Mouse (Mus musculus): ENCODE measurements around the gene Hes5. TPM values are rescaled to one million over a fixed set of nuclear protein-coding genes. Genes with fewer than 3 reads are reported as not detected.

Gene Hes5
- total RNA-seq, 2 experiments from 2014 or later, result not detected

DNA sequence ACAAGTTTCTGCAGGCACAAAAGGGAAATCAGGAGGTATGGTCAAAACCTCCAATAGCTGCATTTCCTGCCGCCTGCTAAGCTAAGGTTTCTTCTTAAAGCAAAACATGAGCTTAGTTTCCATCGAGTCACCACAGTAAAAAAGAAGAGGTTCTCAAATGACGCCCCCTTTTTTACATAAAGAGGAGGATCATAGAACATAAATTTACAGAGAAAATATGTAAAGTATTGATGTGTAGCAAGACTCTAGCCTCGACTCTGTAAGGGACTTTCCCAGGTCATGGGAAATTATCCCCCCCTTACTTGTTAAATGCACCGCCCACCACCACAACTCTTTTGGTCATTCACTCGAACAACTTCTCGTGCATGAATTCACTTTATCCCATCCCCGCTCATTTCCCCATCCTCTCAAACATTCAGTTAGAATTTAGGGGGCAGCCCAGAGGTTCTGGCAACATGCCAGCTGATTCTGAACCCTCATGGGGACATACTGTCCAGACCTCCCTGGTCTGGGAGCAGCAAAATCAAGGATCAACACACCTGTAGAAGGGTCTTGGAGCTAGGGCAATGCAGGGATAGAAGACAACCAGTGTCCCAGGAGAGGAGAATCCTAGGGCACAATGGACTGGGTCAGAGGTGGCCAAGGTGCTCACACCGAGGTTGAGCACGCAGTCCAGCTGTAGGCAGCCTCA is 17.9 kb upstream of the Hes5 start:
- no peak for DNase-seq

DNA sequence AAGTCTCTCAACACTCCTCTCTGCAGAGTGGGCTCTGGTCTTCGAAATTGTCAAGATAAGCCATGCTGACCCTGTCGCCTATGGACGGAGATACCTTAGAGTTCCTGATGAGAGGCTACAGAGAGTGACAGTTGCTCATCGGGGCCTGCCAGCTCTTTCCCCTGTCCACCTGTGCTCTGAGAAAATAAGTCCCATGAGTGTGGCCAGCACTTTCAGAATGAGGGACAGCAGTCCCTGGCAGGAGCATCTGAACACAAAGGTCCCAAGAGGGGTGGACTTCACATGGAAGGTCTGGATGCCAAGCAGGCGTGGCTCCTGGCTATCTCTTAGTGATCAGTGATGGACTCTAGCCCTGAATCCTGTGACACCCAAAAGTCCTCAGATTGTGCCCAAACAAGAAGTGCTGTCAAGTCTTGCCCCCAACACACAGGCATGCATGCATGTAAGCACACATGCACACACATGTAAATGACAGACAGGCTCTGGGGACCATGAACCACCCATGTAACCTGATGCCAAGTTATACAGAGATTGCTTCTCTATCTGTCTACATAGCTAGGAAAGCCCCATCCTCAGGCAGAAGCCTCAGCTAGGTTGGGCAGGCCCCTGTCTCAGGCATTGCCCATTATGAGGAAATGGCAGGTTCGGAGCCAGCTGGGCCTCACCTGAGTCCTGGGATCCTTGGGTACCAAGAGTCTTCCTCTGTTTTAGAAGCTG is 17.2 kb upstream of the Hes5 start:
- DNase-seq, result no peak

DNA sequence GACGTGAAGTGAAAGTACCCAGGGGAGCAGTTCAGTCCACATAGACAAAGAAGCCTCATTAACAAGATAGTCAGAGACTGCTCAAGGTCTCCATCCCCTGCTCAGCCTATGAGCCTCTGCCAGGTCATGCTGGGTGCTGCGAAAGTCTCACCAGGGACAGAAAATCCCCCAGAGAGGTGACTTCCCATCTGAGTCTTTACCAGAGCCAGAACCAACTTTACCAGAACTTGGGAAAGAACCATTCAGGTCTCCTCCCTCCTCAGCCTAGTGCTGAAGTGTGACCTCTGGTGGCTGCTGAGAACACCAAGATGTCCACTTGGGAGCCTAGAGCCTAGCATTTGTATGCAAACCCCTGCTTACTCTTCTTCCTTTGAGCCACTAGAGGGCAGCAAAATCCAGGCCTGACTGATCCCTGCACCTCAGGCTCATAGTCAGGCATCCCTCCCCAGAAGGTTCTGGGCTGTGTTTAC is 16.6 kb upstream of the Hes5 start:
- DNase-seq, result peak; percentile 79

DNA sequence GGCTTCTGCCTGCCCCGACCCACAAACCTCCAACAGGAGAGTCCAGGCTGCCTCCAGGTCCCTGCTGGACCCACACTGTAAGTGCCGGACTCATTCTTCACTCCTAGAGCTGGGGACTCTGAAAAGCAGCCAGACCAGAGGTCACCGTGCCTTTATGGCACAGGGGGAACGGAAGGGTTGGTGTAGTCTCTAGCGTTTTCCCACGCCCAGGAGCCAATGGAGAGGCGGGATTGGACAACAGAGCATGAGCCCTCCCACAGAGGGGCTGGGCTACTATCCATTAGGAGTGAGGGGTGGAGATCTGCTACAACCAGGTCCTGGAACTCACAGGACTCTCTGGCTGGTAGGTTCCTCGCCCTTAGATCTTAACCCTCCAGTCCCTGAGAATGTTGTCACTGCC is 14.4 kb upstream of the Hes5 start:
- peak; percentile 76 for DNase-seq

DNA sequence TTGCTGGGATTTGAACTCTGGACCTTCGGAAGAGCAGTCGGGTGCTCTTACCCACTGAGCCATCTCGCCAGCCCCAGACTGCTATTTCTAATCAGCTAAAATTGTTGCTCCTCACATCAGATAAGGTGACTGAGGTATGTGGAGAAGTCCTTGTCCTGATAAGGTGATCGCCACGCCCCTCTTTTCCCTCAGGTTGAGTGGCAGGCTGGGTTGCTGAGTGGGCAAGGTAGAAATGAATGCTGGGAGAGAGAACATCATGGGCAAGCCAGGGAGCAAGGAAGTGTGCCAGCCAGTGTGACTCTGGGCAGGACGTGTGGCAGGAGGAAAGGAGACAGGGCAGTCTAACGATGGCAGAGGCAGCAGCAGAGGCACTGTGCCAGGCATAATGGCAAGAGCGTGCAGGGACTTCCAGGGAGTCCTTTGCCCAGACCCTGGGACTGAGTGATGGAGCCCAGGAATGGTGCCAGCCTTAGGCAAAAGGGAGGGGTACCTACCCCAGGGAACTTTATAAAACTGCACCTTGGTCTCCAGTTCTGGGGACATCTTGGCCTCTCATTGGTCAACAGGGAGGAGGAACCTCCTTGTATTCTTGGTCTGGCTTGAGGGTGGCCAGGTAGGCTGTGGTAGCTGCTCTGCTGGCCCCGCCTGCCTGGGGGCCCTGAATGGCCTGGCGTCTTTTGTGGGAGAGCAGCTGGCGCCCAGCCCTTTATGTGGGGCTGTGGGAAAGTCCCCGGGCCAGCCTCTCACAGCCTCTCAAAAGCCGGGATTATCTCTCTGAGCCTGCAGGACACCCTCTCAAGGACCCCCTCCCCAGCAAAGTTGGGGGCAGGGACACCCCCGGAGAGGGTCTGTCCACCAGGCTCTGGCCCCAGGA is 12.4 kb upstream of the Hes5 start:
- peak; percentile 11 for DNase-seq

DNA sequence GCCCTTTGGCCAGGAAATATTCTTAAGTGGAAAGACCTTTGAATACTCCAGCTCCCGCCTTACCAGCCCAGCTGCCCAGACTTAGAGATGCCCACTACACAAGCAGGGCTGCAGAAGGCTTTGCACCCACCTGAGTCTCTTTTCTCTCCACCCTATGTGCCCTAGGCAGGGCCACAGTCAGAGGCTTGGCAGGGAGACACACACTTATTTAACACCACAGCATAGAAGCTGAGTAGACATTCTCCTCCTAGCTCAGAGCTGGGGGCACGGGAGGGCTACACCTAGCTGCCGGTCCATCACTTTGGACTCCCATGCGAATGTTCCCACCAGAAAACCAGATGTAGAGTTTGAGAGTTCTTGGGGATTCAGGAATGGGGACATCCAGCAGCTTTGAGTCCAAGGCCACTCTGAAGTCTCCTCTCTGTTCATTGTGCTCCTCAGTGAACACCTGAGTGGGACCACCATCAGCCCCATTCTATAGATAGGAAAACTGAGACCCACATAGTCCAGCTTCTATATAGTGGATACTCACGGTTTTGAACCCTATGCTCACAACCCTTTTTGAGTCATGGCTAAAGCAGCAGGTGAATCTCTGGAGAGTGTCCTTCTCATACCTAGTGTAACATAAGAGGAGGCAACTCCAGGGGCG is 11.7 kb upstream of the Hes5 start:
- no peak for DNase-seq

DNA sequence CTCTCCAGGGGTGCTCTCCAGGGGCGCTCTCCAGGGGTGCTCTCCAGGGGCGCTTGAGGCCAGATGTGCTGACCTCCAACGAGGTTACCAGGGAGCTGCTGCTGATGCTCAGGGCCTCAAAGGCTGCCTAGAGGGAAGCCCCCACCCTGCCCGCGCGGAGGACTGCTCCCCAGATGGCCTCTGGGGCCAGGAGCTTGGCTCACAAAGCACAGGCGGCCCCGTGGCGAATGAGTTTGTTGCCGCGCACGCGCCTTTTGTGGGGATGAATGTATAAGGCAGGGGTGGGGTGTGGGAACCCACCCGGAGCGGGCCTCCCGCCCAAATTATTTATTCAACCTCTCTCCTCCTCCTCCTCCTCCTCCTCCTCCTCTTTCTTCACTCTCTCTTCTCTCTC is 11.1 kb upstream of the Hes5 start:
- no peak for DNase-seq

DNA sequence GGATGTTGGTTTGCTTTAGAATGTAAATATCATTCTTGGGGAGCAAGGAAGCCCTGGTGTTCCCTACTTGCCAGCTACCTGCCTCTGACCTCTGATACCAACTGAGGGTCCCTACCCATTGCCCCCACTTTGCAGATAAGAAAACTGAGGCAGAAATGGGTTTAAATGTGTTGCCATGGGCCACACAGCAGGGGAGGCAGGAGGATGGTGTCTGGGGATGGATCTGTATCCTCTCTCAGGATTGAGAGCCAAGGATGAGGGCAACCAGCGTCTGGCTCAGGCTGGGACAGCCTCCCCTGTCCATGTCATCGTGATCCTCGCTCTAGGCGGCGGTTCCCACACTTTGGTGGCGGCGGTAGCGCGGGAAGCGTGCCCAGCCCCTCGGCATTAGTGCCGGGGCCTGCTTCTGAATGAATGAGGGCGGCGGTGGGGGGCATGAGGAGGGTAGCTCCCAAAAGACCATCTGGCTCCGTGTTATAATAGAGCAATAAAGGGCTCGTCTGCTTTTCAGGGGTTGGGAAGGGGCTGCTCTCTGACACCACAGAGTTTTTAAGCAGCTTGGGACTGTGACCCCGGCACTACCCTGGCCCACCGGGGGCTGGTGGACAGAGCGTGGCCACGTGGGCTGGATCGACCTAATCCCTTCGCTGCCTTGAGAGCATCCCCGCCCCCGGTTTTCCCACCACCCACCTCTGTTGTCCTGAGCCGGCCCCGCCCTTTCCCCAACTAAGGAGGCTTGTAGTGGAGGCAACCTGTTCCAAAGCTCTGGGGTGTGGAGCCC is 8.1 kb upstream of the Hes5 start:
- no peak for DNase-seq

DNA sequence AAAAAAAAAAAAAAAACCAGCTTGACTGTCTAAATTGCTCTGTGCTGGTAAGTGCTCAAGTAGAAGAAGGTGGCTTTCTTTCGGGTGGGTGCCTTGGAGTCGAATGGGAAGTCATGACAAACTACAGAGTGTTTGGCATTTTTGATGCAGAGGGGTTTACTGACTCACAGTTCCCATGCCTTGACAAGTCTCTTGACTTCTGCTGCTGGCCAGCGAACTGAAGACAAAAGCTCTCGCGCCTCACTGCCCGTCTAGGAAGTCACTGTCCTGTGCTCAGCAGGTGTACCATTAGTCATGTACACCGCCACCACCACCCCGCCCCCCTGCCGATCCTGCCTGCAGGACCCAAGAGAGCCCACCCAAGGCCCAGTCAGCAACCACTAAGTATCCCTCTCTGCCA is 4.1 kb upstream of the Hes5 start:
- no peak for DNase-seq

DNA sequence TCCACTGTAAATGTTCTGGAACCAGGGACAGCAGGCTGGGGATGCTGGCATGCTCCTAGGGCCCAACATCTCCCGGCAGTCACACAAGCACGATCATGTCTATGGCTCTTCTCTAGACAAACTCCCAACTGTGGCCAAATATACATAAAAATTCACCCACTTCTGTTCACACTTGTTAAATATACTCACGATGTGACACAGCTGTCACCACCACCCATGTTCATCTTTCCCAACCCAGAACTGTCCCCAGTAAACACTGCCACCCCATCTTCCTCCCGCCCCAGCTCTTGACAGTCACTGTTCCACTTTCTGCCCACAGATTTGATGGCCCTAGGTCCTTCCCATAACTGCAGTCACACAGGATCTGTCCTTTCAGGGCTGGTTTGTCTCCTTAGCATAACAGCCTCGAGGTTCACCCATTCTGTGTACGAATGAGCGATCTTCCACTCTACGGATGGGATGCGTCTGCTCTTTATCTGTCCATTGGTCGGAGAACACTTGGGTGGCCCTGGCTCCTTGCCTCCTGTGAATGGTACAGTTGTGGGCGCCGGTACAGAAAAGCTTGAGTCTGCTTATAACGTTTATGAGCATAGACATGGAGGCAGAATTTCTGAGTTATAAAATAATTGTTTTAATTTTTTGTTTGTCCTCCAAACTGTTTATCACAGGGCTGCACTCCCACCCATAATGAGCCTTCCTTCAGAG is 3.3 kb upstream of the Hes5 start:
- no peak for DNase-seq

DNA sequence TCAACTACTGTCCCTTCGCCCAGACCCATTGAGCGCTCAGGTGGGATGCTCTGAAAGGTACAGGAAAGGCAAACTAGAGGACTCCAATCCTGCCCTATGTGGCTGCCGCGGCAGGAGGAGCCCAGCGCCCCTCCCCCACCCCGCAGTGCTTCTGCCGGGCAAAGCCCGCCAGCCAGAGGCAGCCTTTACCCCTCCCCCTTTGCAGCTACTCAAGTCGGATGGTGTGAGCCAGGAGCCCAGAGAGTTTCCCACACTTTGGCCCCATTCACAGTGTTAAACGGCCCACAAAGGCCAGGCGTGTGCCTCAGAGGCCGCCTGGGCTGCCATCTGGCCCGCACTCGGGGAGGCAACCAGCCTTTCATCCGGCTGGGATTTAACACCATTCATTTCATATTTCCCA is 2.6 kb upstream of the Hes5 start:
- peak; percentile 43 for DNase-seq

DNA sequence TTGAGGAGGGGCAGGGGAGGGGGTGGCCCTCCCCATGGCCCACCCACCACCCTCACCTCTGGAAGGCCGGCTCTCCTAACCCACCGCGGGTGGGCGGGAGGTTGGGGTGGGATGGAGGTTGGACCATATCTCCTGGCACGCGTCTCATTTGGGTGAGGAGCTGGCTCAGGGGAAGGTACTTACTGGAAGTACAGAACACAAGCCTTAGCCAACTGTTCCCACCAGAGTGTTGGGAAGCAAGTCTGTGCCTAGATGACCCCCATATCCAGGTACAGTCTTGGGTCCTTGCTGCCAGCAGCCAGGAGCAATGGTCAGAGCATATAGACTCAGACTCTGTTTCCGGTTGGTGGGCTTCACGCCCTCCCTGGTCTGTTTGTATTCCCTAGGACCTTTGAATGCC is 2.1 kb upstream of the Hes5 start:
- DNase-seq, result no peak

DNA sequence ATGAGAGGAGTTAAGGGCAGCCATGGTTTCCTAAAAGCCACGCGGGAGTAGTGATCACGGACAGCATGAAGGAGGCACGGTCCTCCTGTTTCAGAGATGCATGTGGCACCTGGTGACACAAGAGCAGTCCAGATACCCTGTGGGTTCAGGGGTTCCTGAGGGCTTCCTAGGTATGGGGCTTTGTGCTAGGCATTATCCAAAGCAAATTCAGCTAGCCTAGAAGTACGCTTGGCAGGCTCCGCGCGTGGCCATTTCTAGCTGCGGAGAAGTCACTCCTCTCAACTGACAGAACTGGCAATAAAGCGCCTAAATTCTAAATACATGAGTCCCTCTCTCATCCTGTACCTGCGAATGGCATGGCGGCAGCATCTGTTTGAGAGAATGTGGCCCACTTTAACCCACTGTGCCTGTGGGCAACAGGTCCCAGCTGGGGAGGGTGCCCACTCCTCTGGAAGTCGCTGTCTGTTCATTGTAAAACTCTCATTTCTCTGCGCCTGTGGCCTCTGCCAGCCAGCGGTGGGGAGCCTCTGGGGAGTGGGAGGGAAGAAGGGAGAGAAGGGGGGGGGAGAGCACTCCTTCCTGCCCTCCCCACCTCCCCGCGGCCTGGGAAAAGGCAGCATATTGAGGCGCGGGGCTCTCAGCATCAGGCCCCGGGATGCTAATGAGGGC is 568 bp upstream of the Hes5 start:
- DNase-seq, result no peak

DNA sequence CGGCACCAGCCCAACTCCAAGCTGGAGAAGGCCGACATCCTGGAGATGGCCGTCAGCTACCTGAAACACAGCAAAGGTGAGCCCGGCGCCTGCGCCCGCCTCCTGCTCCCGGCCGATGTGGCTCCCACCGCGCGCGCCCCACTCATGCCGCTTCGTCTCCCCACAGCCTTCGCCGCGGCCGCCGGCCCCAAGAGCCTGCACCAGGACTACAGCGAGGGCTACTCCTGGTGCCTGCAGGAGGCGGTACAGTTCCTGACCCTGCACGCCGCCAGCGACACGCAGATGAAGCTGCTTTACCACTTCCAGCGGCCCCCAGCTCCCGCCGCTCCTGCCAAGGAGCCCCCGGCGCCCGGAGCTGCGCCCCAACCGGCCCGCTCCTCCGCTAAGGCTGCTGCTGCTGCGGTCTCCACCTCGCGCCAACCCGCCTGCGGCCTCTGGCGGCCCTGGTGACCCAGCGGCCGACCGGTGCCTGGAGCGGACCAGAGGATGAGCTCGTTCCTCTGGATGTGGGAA is 559 bp downstream of the Hes5 start:
- peak; percentile 49 for DNase-seq

DNA sequence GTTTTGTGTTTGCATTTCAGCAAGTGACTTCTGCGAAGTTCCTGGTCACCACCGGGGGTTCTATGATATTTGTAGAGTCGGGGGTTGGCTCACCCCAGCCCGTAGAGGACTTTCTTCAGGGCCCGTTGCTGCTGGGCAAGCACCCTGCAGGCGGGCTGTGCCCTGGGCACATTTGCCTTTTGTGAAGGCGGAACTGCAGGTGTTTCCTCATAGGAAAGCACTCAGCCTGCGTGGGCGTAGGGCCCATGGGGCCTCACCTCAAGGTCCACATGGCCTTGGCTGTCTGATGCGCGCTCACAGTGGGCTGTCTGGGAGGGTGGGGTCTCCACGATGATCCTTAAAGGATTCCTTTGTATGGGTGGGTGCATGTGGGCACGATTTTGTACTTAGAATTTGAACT is 1.2 kb downstream of the Hes5 start:
- DNase-seq, result no peak

DNA sequence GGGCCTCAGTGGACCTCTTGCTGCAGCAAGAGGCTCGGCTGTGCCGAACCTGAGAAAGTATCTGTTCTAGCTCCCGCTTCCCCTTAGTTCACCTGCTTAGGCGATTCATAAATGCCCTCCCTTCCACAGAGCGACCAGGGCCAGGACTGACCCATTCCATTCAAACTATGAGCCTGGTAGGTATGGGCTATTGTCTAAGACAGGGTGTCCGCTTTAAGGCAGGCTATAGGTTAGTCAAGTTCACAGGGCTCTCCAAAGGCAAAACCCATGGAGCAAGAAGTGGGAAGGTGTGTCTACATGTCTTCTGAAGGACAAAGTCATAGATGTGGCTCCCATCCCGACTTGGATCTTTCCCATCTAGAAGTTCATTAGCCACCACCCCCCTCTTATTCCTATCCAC is 2.0 kb downstream of the Hes5 start:
- DNase-seq, result no peak

DNA sequence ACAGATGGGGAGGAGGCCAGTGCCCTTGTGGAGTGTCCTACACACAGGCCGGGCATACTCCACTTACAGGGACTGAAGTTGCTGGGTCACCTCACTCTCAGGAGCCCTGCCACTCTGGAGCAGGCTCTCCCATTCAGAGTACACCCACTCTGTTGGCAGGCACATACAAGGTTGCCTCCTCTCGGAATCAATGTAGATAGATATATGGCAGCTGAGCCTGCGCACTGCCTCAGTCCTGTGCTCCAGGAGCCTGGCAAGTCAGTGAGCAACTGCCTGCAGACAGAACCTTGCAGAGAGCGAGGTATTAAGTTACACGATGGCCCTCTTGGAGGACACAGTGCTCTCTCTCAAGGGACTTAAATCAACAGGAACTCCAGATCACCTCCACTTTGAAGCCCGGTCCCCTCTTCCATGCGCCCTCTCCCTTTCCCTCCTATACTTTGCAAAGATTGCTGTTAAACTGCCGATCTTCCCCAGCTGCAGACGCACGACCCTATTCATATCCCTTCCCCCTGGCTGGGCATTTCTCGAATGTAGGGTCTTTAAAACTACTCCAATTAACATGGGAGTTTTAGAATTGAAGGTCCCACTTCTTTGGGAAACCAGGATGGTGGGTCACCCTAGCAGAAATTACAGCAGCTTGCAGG is 2.6 kb downstream of the Hes5 start:
- DNase-seq, result no peak

DNA sequence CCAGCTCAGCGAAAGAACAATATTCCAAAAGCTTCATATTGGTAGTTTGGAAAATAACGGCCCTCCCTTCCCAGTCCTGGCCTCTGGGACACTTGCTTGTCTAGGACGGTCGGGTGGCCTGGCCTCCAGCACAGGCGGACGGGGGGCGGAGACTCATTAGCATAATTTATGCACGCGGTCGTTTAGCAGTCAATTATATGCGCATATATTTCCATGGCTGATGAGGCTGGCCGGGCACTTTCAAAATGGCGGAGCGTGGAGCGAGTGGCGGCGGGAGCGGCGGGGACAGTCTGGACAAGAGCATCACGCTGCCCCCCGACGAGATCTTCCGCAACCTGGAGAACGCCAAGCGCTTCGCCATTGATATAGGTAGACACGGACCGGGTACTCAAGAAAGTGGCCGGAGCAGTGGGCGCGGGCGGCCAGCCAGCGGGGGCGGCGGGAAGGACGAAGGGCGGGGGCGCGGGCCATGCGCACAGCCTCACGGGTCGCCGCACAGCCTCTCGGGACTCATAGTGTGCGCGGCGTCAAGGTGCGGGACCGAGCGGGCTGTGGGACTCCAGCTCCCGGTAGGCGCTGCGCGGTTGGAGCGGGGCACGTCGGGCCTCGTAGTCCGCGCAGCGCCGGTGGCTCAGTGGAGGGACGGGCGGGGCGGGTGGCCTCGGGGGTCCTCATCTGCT is 3.3 kb downstream of the Hes5 start, which contains the start of gene Pank4:
Pank4 (plus strand) TSS at position 223 of the 680 bp plus-strand sequence.
- DNase-seq, result peak; percentile 91

DNA sequence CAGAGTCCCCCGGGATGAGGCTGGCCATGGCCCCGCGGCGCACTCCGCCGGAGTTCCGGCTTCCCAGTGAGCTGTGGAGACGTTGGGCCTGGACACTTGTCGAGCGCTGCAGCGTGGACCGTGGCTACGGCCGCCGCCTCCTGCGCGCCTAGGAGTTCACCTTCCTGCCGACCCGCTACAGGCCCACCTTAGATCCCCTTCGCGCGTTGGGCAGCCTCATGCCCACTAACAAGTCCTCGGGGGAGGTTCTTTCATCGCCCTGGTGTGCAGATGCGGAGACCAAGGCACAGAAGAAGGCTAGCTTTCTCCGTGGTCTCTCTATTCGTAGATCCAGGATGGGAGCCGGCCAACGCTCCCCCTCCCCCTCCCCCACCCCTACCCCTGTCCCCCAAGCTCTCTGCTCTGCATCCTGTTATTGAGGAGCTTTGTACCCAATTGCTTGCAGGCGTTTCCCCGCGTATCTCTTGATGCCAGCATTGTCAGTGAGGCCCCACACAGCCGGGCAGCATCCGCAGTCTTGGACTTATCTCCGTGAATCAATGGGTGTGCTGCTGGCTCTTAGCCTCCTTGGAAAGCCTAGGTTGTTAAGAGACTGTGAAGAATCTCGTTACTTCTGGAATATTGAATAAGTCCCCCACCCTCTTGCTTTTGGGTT is 4.0 kb downstream of the Hes5 start:
- DNase-seq, result no peak
